Mouse (Mus musculus) stomach, embryonic 16.5 days (tissue): ENCODE data around the gene Pclo. TPM values are rescaled to one million over a fixed set of nuclear protein-coding genes. Genes with fewer than 3 reads are reported as not detected.

ENCODE experiments used
- ATAC-seq: fragments of 200-750 bp; cut with Nextera tagmentation; 2 replicates; pipeline ENCODE4 v1.8.0; 2017; ENCODE audit warnings: moderate number of reproducible peaks, moderate TSS enrichment; ENCODE audit not compliant: insufficient read depth, low FRiP score
- H3K27ac ChIP-seq: fragments of 300-500 bp; sonication (generic); 2 replicates; pipeline ENCODE4 v1.5.1; 2014; ENCODE audit warnings: low read length
- H3K27me3 ChIP-seq: fragments of 300-500 bp; sonication (generic); 2 replicates; pipeline ENCODE4 v1.6.1; 2014; ENCODE audit warnings: low read length, control low read depth, mixed read lengths; ENCODE audit not compliant: control insufficient read depth, insufficient read depth
- H3K36me3 ChIP-seq: fragments of 300-500 bp; sonication (generic); 2 replicates; pipeline ENCODE4 v1.6.1; 2014; ENCODE audit warnings: low read length; ENCODE audit not compliant: control insufficient read depth, insufficient read depth
- H3K4me1 ChIP-seq: fragments of 300-500 bp; sonication (generic); 2 replicates; pipeline ENCODE4 v1.6.1; 2014; ENCODE audit warnings: low read length, control low read depth, mixed read lengths; ENCODE audit not compliant: control insufficient read depth, insufficient read depth
- H3K4me2 ChIP-seq: fragments of 300-500 bp; sonication (generic); 2 replicates; pipeline ENCODE4 v1.6.1; 2014; ENCODE audit warnings: low read depth, low read length, mixed read lengths
- H3K4me3 ChIP-seq: fragments of 300-500 bp; sonication (generic); replicated peaks from 2 replicates; pipeline ENCODE4 v1.5.1; 2014; ENCODE audit warnings: mild to moderate bottlenecking, low read length
- H3K9ac ChIP-seq: fragments of 300-500 bp; sonication (generic); 2 replicates; pipeline ENCODE4 v1.6.1; 2014; ENCODE audit warnings: low read length
- H3K9me3 ChIP-seq: fragments of 300-500 bp; sonication (generic); replicated peaks from 2 replicates; pipeline ENCODE4 v1.6.1; 2016; ENCODE audit warnings: low read length, control low read depth; ENCODE audit not compliant: control insufficient read depth
- WGBS: fragments of 180-500 bp; shearing (Covaris S2); extraction: QIAGEN DNeasy Blood & Tissue Kit; methylation state at CpG from one replicate; pipeline ENCODE4 v1.1.7; 2014; 5-methylcytosine and 5-hydroxymethylcytosine counted together
- polyA plus RNA-seq: library from polyadenylated mRNA; unstranded; fragments of >200 nt; fragmentation: Nextera tagmentation; extraction: Ambion mirVana; gene quantifications from 2 replicates; pipeline ENCODE4 v1.2.1, GENCODE M21; 2015

Gene Pclo
- polyA plus RNA-seq, 1 experiment from 2014 or later: 1.0 TPM

DNA sequence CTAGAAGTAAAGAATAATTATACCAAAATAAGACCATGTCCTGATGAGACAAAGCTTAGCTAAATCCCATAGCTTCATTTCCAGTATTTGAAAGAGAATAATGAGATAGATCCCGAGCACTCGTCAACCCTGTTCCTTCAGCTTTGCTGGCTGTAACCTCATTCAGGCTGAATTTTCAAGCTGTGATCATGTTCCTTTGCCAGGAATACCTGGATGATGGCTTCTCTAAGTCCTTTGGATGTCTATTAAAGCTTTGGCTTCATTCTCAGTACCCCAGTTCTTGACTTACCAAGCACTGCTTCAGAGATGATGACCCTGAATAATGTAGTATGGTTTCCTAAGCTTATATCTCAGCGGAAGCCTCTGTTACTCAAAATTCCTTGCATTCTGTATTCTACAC is 131.1 kb downstream of the Pclo start:
- H3K4me3 ChIP-seq: no peak overlapping the region
- H3K4me2 ChIP-seq: no peak overlapping the region
- no peaks in the 10 kb centered on the region for H3K27me3 ChIP-seq
- WGBS: 76% methylated on average over 3 of the region's 3 CpGs
- no peak overlapping the region for H3K9ac ChIP-seq
- ATAC-seq: no peak
- H3K9me3 ChIP-seq: no peaks in the 10 kb centered on the region
- no peaks in the 10 kb centered on the region for H3K4me1 ChIP-seq
- no peak overlapping the region for H3K27ac ChIP-seq
- H3K36me3 ChIP-seq: no peaks in the 10 kb centered on the region

DNA sequence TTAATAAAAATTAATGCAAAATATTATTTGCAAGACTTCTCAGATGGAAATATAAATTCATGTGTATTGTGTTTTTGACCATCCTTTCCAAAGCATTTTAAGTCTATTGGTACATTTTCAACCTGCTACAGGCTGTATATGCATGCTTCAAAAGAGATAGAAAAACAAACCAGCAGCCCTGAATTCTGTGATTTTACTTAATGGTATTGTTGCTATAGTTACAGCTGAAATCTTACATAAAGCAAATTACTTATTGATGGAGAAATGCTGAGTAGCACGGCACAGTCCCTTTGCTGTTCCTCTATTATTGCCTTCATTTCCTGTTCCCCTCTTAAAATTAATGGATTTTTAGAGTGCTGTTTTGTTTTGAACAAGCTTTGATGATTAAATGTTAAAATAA is 145.9 kb downstream of the Pclo start:
- H3K4me3 ChIP-seq: no peak overlapping the region
- no peaks in the 10 kb centered on the region for H3K4me1 ChIP-seq
- no peak overlapping the region for H3K27ac ChIP-seq
- H3K9ac ChIP-seq: no peak overlapping the region
- H3K36me3 ChIP-seq: no peaks in the 10 kb centered on the region
- no peaks in the 10 kb centered on the region for H3K27me3 ChIP-seq
- H3K4me2 ChIP-seq: no peak overlapping the region
- no peak for ATAC-seq
- 60% methylated on average over 1 of the region's 1 CpGs for WGBS
- H3K9me3 ChIP-seq: no peaks in the 10 kb centered on the region

DNA sequence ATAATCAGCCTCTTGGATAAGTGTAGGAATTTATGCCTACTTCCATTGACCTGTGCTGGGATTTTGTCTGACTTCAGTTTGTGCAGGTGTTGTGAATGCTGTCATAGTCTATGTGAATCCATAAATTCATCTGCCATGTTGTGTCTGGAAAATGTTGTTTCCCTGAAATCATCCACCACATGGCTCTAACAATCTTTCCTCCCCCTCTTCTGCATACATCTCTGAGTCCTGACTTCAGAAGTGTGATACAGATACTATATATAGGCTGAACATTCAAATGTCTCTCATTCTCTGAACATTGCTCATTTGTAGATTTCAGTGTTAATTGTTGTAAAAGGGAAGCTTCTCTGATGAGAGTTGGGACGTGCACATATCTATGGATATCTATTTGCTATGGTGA is 147.5 kb downstream of the Pclo start:
- ATAC-seq: no peak
- Histone ChIP-seq H3K4me1 (no peaks in the 10 kb centered on the region), H3K9me3 (no peaks in the 10 kb centered on the region), H3K4me3 (no peak overlapping the region), H3K36me3 (no peaks in the 10 kb centered on the region), H3K9ac (no peak overlapping the region), H3K4me2 (no peak overlapping the region), H3K27ac (no peak overlapping the region), H3K27me3 (no peaks in the 10 kb centered on the region)
- 72% methylated on average over 1 of the region's 1 CpGs for WGBS

DNA sequence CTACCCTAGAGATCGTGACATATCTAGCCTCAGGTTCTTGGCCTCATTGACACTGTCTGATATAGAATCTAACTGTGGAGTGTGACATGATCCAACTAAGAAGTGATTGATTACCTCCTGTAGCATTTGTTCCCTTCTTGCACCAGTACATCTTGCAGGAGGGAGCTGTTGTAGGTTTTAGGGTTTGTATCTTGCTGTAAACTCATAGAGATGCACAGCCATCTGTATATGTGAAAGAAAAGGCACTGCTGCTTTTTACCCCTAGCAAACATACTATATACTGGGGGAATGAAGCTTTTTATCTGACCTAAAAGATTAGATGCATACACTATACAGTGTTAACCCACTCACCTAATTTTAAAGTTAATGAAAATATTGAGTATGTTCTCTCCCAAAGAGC is 147.9 kb downstream of the Pclo start:
- no peaks in the 10 kb centered on the region for H3K9me3 ChIP-seq
- no peaks in the 10 kb centered on the region for H3K27me3 ChIP-seq
- H3K9ac ChIP-seq: no peak overlapping the region
- H3K4me2 ChIP-seq: no peak overlapping the region
- no peak overlapping the region for H3K4me3 ChIP-seq
- no peak for ATAC-seq
- 76% methylated on average over 1 of the region's 1 CpGs for WGBS
- no peaks in the 10 kb centered on the region for H3K4me1 ChIP-seq
- no peak overlapping the region for H3K27ac ChIP-seq
- H3K36me3 ChIP-seq: no peaks in the 10 kb centered on the region

DNA sequence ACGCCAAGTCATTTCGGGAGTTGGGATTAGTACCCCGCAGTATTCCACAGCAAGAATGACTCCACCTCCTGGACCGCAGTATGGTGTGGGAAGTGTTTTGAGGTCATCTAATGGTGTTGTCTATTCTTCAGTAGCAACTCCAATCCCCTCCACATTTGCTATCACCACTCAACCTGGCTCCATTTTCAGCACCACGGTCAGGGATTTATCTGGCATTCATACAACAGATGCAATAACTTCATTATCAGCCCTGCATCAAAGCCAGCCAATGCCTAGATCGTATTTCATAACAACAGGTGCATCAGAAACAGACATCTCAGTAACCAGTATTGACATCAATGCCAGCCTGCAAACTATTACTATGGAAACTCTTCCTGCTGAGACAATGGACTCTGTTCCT is 165.7 kb downstream of the Pclo start:
- no peak overlapping the region for H3K4me3 ChIP-seq
- ATAC-seq: no peak
- no peak overlapping the region for H3K4me2 ChIP-seq
- H3K4me1 ChIP-seq: no peaks in the 10 kb centered on the region
- H3K27ac ChIP-seq: no peak overlapping the region
- WGBS: 86% methylated on average over 6 of the region's 6 CpGs
- no peaks in the 10 kb centered on the region for H3K9me3 ChIP-seq
- no peak overlapping the region for H3K9ac ChIP-seq
- H3K36me3 ChIP-seq: no peaks in the 10 kb centered on the region
- no peaks in the 10 kb centered on the region for H3K27me3 ChIP-seq

DNA sequence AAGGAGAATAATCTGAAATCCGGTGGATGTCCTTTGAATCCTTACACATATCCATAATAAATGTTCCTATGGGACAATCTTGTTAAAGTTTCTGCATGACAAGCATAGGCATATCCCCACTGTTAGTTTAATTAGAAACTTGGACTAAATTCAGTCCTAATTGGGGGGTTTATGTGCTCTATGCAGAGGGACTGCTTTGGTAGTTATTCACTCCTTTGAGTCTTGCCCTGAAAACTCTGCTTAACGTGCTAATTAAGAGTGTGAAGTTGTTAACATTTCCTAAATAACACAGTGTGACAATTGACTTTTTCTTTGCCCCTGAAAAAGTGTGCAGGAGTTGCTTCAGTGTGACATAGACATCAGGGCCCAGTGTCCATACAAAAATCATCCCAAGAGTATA is 177.3 kb downstream of the Pclo start:
- 79% methylated on average over 2 of the region's 2 CpGs for WGBS
- no peak overlapping the region for H3K4me2 ChIP-seq
- no peaks in the 10 kb centered on the region for H3K4me1 ChIP-seq
- H3K9ac ChIP-seq: no peak overlapping the region
- no peaks in the 10 kb centered on the region for H3K27me3 ChIP-seq
- H3K9me3 ChIP-seq: no peaks in the 10 kb centered on the region
- H3K36me3 ChIP-seq: no peaks in the 10 kb centered on the region
- H3K27ac ChIP-seq: no peak overlapping the region
- no peak overlapping the region for H3K4me3 ChIP-seq
- ATAC-seq: no peak

DNA sequence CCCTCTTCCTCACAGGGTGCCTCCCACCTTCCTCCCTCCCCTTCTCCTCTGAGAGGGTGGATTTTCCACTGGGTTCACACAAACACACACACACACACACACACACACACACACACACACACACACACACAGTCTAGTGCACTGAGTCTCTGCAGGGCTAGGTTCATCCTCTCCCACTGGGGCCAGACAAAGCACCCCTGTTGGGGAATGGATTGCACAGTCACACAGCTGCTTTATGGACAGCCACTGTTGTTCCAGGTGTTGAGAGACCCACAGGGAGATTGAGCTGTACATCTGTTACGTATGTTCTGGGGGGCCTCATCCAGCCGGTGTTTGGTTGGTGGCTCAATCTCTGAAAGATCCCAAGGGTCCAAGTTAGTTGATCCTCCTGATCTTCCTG is 182.0 kb downstream of the Pclo start:
- ATAC-seq: no peak
- H3K27me3 ChIP-seq: no peaks in the 10 kb centered on the region
- H3K36me3 ChIP-seq: no peaks in the 10 kb centered on the region
- no peak overlapping the region for H3K27ac ChIP-seq
- no peaks in the 10 kb centered on the region for H3K9me3 ChIP-seq
- H3K9ac ChIP-seq: no peak overlapping the region
- 77% methylated on average over 2 of the region's 2 CpGs for WGBS
- no peak overlapping the region for H3K4me2 ChIP-seq
- no peak overlapping the region for H3K4me3 ChIP-seq
- no peaks in the 10 kb centered on the region for H3K4me1 ChIP-seq

DNA sequence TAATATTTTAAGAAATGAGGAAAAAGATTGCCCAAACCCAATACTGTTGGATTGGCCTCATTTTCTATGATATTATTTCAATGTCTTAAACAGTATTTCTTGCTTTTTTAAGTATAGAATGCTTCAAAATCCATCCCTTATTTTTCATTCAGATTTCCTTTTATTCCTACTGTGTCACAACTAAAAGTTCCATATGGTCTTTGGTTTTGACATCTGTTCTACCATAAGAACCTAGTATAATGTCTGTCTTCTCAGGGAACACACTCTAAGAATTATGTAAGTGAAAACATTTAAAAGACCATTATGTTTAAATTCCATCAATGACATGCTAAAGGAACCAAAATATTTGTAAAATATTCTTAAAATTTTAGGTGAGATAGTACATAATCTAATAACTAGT is 186.2 kb downstream of the Pclo start:
- Histone ChIP-seq H3K9ac (no peak overlapping the region), H3K27ac (no peak overlapping the region), H3K4me2 (no peak overlapping the region), H3K27me3 (no peaks in the 10 kb centered on the region), H3K9me3 (no peaks in the 10 kb centered on the region), H3K4me3 (no peak overlapping the region), H3K4me1 (no peaks in the 10 kb centered on the region), H3K36me3 (no peaks in the 10 kb centered on the region)
- ATAC-seq: no peak

DNA sequence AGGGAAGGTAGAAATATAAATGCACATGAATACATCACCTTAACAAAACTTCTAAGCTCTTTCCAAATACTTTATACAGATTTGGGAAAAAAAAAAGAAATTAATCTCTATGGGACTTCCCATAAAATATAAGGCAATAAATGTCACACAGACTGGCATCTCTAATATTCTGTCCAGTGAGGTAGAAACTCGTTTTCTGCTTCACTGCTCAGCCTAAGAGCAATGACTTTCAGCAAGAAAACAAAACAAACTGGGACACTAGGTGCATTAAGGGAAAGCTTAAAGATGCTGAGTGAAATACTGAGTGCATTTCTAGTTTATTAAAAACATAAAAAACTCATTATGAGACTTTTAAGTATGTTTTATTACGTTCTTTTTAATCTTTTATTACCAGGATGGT is 190.7 kb downstream of the Pclo start:
- H3K9ac ChIP-seq: no peak overlapping the region
- no peaks in the 10 kb centered on the region for H3K4me1 ChIP-seq
- H3K4me2 ChIP-seq: no peak overlapping the region
- H3K4me3 ChIP-seq: no peak overlapping the region
- 64% methylated on average over 2 of the region's 2 CpGs for WGBS
- H3K9me3 ChIP-seq: no peaks in the 10 kb centered on the region
- H3K36me3 ChIP-seq: no peaks in the 10 kb centered on the region
- H3K27me3 ChIP-seq: no peaks in the 10 kb centered on the region
- no peak overlapping the region for H3K27ac ChIP-seq
- ATAC-seq: no peak

DNA sequence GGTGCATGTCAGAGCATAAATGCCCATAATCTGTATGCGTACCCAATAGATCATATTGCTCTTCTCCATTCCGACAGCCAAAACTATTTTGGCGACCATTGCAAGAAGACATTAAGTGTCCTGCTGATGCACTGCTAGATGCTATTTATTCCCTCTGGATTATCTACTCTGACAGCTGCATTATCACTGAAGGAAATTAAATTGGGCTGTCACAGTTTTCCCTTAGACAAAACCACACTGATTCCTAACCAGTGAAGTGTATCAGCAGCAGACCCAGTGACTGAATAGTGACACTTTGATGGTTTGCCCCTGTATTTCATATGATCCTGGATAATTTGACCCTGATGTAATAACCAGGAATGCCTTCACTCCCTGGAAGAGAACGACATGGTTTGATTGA is 192.6 kb downstream of the Pclo start:
- no peak for ATAC-seq
- 75% methylated on average over 4 of the region's 4 CpGs for WGBS
- no peak overlapping the region for H3K4me2 ChIP-seq
- H3K9ac ChIP-seq: no peak overlapping the region
- no peaks in the 10 kb centered on the region for H3K4me1 ChIP-seq
- no peaks in the 10 kb centered on the region for H3K9me3 ChIP-seq
- H3K4me3 ChIP-seq: no peak overlapping the region
- H3K36me3 ChIP-seq: no peaks in the 10 kb centered on the region
- no peaks in the 10 kb centered on the region for H3K27me3 ChIP-seq
- no peak overlapping the region for H3K27ac ChIP-seq
